Mouse (Mus musculus): ENCODE results near the gene Gkn2.
A peak's percentile ranks its signal among the peaks of the same experiment; 100 is the strongest.

The Gkn2 gene

GRCm38 (mm10) chr6:87399886-87400566 is 26.9 kb downstream of the Gkn2 start:
- DNase-seq, result no peak

- DNase-seq, result no peak
Observed at GRCm38 (mm10) chr6:87401456-87401855, 28.3 kb downstream of the Gkn2 start.

- no peak for DNase-seq
Observed at GRCm38 (mm10) chr6:87412011-87412410, 38.9 kb downstream of the Gkn2 start.

GRCm38 (mm10) chr6:87422304-87422703 is 49.1 kb downstream of the Gkn2 start:
- no peak for DNase-seq

GRCm38 (mm10) chr6:87424037-87424816 is 51.1 kb downstream of the Gkn2 start:
- peak; percentile 27 to 38 for DNase-seq

- no peak for DNase-seq
Observed at GRCm38 (mm10) chr6:87426954-87427353, 53.8 kb downstream of the Gkn2 start.

GRCm38 (mm10) chr6:87427616-87428015 is 54.5 kb downstream of the Gkn2 start:
- no peak for DNase-seq

GRCm38 (mm10) chr6:87428487-87429044 is 55.4 kb downstream of the Gkn2 start, which contains the start of gene Bmp10:
TSS of gene Bmp10 (plus strand) at chr6:87428994.
- DNase-seq, result no peak

All from kidney, adult 8-10 months (tissue).